Mouse (Mus musculus) central nervous system, embryonic 11.5 days (tissue): Measurements from ENCODE around the gene Med10. TPM values are rescaled to one million over a fixed set of nuclear protein-coding genes. Genes with fewer than 3 reads are reported as not detected.

Source experiments
- polyA plus RNA-seq: library from polyadenylated mRNA; depleted of rRNA; stranded (reverse); fragments of >200 nt; gene quantifications from 2 replicates; pipeline ENCODE4 v1.2.3, GENCODE M21; 2012; rRNA removed

Med10 gene
- polyA plus RNA-seq: 74.6 and 86.2 TPM in 2 replicates

DNA sequence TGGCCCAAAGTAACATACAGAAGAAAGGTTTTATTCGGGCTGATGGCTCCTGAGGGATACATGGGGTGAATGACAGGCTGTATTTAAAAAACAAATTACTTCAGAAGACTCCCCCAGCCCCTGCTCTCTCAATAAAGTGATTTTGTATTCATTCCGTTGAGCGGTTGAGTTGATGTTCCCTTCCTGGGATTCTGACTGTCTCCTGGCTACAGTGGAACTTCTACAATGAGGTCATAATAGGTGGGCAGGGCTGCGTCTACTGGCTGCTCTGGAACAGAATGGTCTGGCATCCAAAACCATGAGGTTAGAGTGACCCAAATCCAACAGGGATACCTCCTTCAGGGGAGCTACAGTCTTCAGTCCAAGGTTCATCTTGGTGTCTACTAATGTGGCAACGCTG is at the start of gene Med10:
Gene Med10, plus strand, starts transcription at position 301 of the 400 bp plus-strand sequence.

Other genes starting within 250 kb of the Med10 start
- gene Srd5a1, start 191.0 kb upstream of the Med10 start, polyA plus RNA-seq: 10.7 and 14.1 TPM in 2 replicates
- 14.4 and 18.6 TPM in 2 replicates for gene Ube2ql1, start 62.5 kb upstream of the Med10 start, polyA plus RNA-seq